Mouse (Mus musculus): ENCODE data around the gene Tysnd1.

GRCm38 (mm10) chr10:61722215-61722614 is 26.9 kb downstream of the Tysnd1 start:
- TF ChIP-seq EP300 (IDR thresholded peaks at IDR 0.05; ENCODE audit: low read depth) (no peak), CTCF (IDR thresholded peaks at IDR 0.05; ENCODE audit: low read depth) (no peak)

Data from liver, embryonic 14.5 days (tissue).